Mouse (Mus musculus) limb, embryonic 12.5 days (tissue): ENCODE data around the gene R3hdm2. TPM values are rescaled to one million over a fixed set of nuclear protein-coding genes. Genes with fewer than 3 reads are reported as not detected.

Experiments
- ATAC-seq: fragments of 200-750 bp; cut with Nextera tagmentation; 2 replicates; pipeline ENCODE4 v1.8.0; 2017; ENCODE audit warnings: low read depth, moderate TSS enrichment; ENCODE audit not compliant: insufficient number of reproducible peaks, insufficient read depth, low FRiP score, low TSS enrichment
- H3K27ac ChIP-seq: fragments of 300-500 bp; sonication (generic); 2 replicates; pipeline ENCODE4 v1.5.1; 2016; ENCODE audit warnings: mild to moderate bottlenecking, moderate library complexity
- H3K27me3 ChIP-seq: fragments of 300-500 bp; sonication (generic); 2 replicates; pipeline ENCODE4 v1.6.1; 2016; ENCODE audit warnings: mild to moderate bottlenecking, moderate library complexity
- H3K36me3 ChIP-seq: fragments of 300-500 bp; sonication (generic); 2 replicates; pipeline ENCODE4 v1.6.1; 2016; ENCODE audit warnings: mild to moderate bottlenecking, moderate library complexity
- H3K4me1 ChIP-seq: fragments of 300-500 bp; sonication (generic); replicated peaks from 2 replicates; pipeline ENCODE4 v1.6.1; 2016
- H3K4me2 ChIP-seq: fragments of 300-500 bp; sonication (generic); 2 replicates; pipeline ENCODE4 v1.6.1; 2016; ENCODE audit warnings: mild to moderate bottlenecking, moderate library complexity
- H3K4me3 ChIP-seq: fragments of 300-500 bp; sonication (generic); replicated peaks from 2 replicates; pipeline ENCODE4 v1.5.1; 2016; ENCODE audit warnings: mild to moderate bottlenecking
- H3K9ac ChIP-seq: fragments of 300-500 bp; sonication (generic); replicated peaks from 2 replicates; pipeline ENCODE4 v1.6.1; 2016; ENCODE audit warnings: mild to moderate bottlenecking, moderate library complexity
- H3K9me3 ChIP-seq: fragments of 300-500 bp; sonication (generic); 2 replicates; pipeline ENCODE4 v1.6.1; 2016; ENCODE audit warnings: mild to moderate bottlenecking, moderate library complexity
- WGBS: fragments of 180-500 bp; shearing (Covaris S2); methylation state at CpG from one replicate; pipeline ENCODE4 v1.1.7; 2016; 5-methylcytosine and 5-hydroxymethylcytosine counted together
- polyA plus RNA-seq: library from polyadenylated mRNA; unstranded; fragments of >200 nt; fragmentation: Nextera tagmentation; extraction: Ambion mirVana; gene quantifications from 2 replicates; pipeline ENCODE4 v1.2.1, GENCODE M21; 2016

R3hdm2 gene
- polyA plus RNA-seq, 1 experiment from 2014 or later: 45.6 TPM

- no peak overlapping the region for H3K4me2 ChIP-seq
- no peak overlapping the region for H3K27ac ChIP-seq
- no peaks in the 10 kb centered on the region for H3K27me3 ChIP-seq
- H3K4me1 ChIP-seq: no peaks in the 10 kb centered on the region
- H3K4me3 ChIP-seq: no peak overlapping the region
- no peak for ATAC-seq
- H3K36me3 ChIP-seq: peaks cover 79% of the 10 kb centered on the region
- WGBS: 83% methylated on average over 7 of the region's 7 CpGs
- no peaks in the 10 kb centered on the region for H3K9me3 ChIP-seq
- no peak overlapping the region for H3K9ac ChIP-seq
Measured at GRCm38 (mm10) chr10:127477301-127477700, 97.2 kb downstream of the R3hdm2 start.

- 95% methylated on average over 4 of the region's 4 CpGs for WGBS
- no peaks in the 10 kb centered on the region for H3K9me3 ChIP-seq
- no peak overlapping the region for H3K9ac ChIP-seq
- H3K27me3 ChIP-seq: no peaks in the 10 kb centered on the region
- H3K36me3 ChIP-seq: peaks cover 76% of the 10 kb centered on the region
- H3K4me1 ChIP-seq: no peaks in the 10 kb centered on the region
- no peak for ATAC-seq
- no peak overlapping the region for H3K4me2 ChIP-seq
- no peak overlapping the region for H3K27ac ChIP-seq
- no peak overlapping the region for H3K4me3 ChIP-seq
Measured at GRCm38 (mm10) chr10:127479131-127479530, 99.0 kb downstream of the R3hdm2 start.

GRCm38 (mm10) chr10:127480833-127481813 lies 101.0 kb downstream of the R3hdm2 start:
- H3K27ac ChIP-seq: no peak overlapping the region
- no peak overlapping the region for H3K9ac ChIP-seq
- H3K4me3 ChIP-seq: no peak overlapping the region
- no peak overlapping the region for H3K4me2 ChIP-seq
- 85% methylated on average over 19 of the region's 19 CpGs for WGBS
- peaks cover 77% of the 10 kb centered on the region for H3K36me3 ChIP-seq
- H3K9me3 ChIP-seq: no peaks in the 10 kb centered on the region
- no peaks in the 10 kb centered on the region for H3K4me1 ChIP-seq
- H3K27me3 ChIP-seq: no peaks in the 10 kb centered on the region
- ATAC-seq: no peak

GRCm38 (mm10) chr10:127485235-127485634 lies 105.1 kb downstream of the R3hdm2 start:
- Histone ChIP-seq H3K27me3 (no peaks in the 10 kb centered on the region), H3K4me2 (no peak overlapping the region), H3K4me1 (no peaks in the 10 kb centered on the region), H3K4me3 (no peak overlapping the region), H3K9me3 (no peaks in the 10 kb centered on the region), H3K27ac (no peak overlapping the region), H3K9ac (no peak overlapping the region), H3K36me3 (peaks cover 82% of the 10 kb centered on the region)
- 91% methylated on average over 10 of the region's 10 CpGs for WGBS
- no peak for ATAC-seq

- H3K9ac ChIP-seq: no peak overlapping the region
- H3K27ac ChIP-seq: no peak overlapping the region
- H3K27me3 ChIP-seq: no peaks in the 10 kb centered on the region
- no peaks in the 10 kb centered on the region for H3K9me3 ChIP-seq
- no peak overlapping the region for H3K4me2 ChIP-seq
- H3K4me3 ChIP-seq: no peak overlapping the region
- WGBS: 87% methylated on average over 7 of the region's 7 CpGs
- no peaks in the 10 kb centered on the region for H3K4me1 ChIP-seq
- ATAC-seq: no peak
- H3K36me3 ChIP-seq: peaks cover 90% of the 10 kb centered on the region
Measured at GRCm38 (mm10) chr10:127488856-127489255, 108.7 kb downstream of the R3hdm2 start.

GRCm38 (mm10) chr10:127490160-127491127 lies 110.3 kb downstream of the R3hdm2 start:
- no peaks in the 10 kb centered on the region for H3K27me3 ChIP-seq
- ATAC-seq: no peak; the same call in 1 of the 2 replicates
- no peak overlapping the region for H3K9ac ChIP-seq
- H3K4me2 ChIP-seq: no peak overlapping the region
- H3K9me3 ChIP-seq: no peaks in the 10 kb centered on the region
- H3K4me1 ChIP-seq: no peaks in the 10 kb centered on the region
- H3K4me3 ChIP-seq: no peak overlapping the region
- H3K27ac ChIP-seq: no peak overlapping the region
- 70% methylated on average over 18 of the region's 18 CpGs for WGBS
- H3K36me3 ChIP-seq: peaks cover 90% of the 10 kb centered on the region

- H3K4me3 ChIP-seq: no peak overlapping the region
- H3K9ac ChIP-seq: no peak overlapping the region
- ATAC-seq: no peak
- H3K4me2 ChIP-seq: no peak overlapping the region
- no peaks in the 10 kb centered on the region for H3K9me3 ChIP-seq
- H3K4me1 ChIP-seq: no peaks in the 10 kb centered on the region
- no peaks in the 10 kb centered on the region for H3K27me3 ChIP-seq
- H3K27ac ChIP-seq: no peak overlapping the region
- WGBS: 87% methylated on average over 8 of the region's 8 CpGs
- peaks cover 92% of the 10 kb centered on the region for H3K36me3 ChIP-seq
Measured at GRCm38 (mm10) chr10:127491128-127491512, 111.0 kb downstream of the R3hdm2 start.

- no peak overlapping the region for H3K4me3 ChIP-seq
- no peaks in the 10 kb centered on the region for H3K27me3 ChIP-seq
- no peaks in the 10 kb centered on the region for H3K4me1 ChIP-seq
- no peaks in the 10 kb centered on the region for H3K9me3 ChIP-seq
- H3K4me2 ChIP-seq: no peak overlapping the region
- H3K27ac ChIP-seq: no peak overlapping the region
- 86% methylated on average over 3 of the region's 3 CpGs for WGBS
- H3K9ac ChIP-seq: no peak overlapping the region
- peaks cover 96% of the 10 kb centered on the region for H3K36me3 ChIP-seq
- no peak for ATAC-seq
Measured at GRCm38 (mm10) chr10:127492118-127492517, 112.0 kb downstream of the R3hdm2 start.

- H3K4me3 ChIP-seq: no peak overlapping the region
- no peak overlapping the region for H3K27ac ChIP-seq
- 86% methylated on average over 3 of the region's 3 CpGs for WGBS
- no peaks in the 10 kb centered on the region for H3K27me3 ChIP-seq
- no peak for ATAC-seq
- H3K9ac ChIP-seq: no peak overlapping the region
- no peaks in the 10 kb centered on the region for H3K4me1 ChIP-seq
- no peaks in the 10 kb centered on the region for H3K9me3 ChIP-seq
- no peak overlapping the region for H3K4me2 ChIP-seq
- peaks cover 95% of the 10 kb centered on the region for H3K36me3 ChIP-seq
Measured at GRCm38 (mm10) chr10:127496156-127496555, 116.0 kb downstream of the R3hdm2 start.

- no peak overlapping the region for H3K9ac ChIP-seq
- H3K27ac ChIP-seq: no peak overlapping the region
- H3K4me2 ChIP-seq: no peak overlapping the region
- no peaks in the 10 kb centered on the region for H3K27me3 ChIP-seq
- ATAC-seq: no peak
- H3K4me1 ChIP-seq: no peaks in the 10 kb centered on the region
- peaks cover 73% of the 10 kb centered on the region for H3K36me3 ChIP-seq
- H3K4me3 ChIP-seq: no peak overlapping the region
- H3K9me3 ChIP-seq: no peaks in the 10 kb centered on the region
- 79% methylated on average over 5 of the region's 5 CpGs for WGBS
Measured at GRCm38 (mm10) chr10:127499516-127499915, 119.4 kb downstream of the R3hdm2 start.

GRCm38 (mm10) chr10:127500042-127500441 lies 119.9 kb downstream of the R3hdm2 start:
- WGBS: 85% methylated on average over 4 of the region's 4 CpGs

More at GRCm38 (mm10) chr10:127500042-127500441, 119.9 kb downstream of the R3hdm2 start:
- no peak overlapping the region for H3K4me2 ChIP-seq
- peaks cover 73% of the 10 kb centered on the region for H3K36me3 ChIP-seq
- H3K4me1 ChIP-seq: no peaks in the 10 kb centered on the region
- H3K27ac ChIP-seq: no peak overlapping the region
- H3K9me3 ChIP-seq: no peaks in the 10 kb centered on the region
- ATAC-seq: no peak
- H3K9ac ChIP-seq: no peak overlapping the region
- no peak overlapping the region for H3K4me3 ChIP-seq
- no peaks in the 10 kb centered on the region for H3K27me3 ChIP-seq
